Mouse (Mus musculus) right cerebral cortex, postnatal 14 days (tissue): ENCODE measurements around the gene Palm3.

Source experiments
- DNase-seq: peaks from one replicate; pipeline ENCODE4 v3.0.0; 2022

The Palm3 gene

GRCm38 (mm10) chr8:84068316-84069035 is 47.2 kb downstream of the Palm3 start:
- DNase-seq, result no peak

GRCm38 (mm10) chr8:84069169-84069568 is 47.9 kb downstream of the Palm3 start:
- no peak for DNase-seq

GRCm38 (mm10) chr8:84069750-84070149 is 48.5 kb downstream of the Palm3 start:
- no peak for DNase-seq

- no peak for DNase-seq
Measured at GRCm38 (mm10) chr8:84070241-84070640, 49.0 kb downstream of the Palm3 start.

- no peak for DNase-seq
Measured at GRCm38 (mm10) chr8:84070667-84071066, 49.4 kb downstream of the Palm3 start.

- DNase-seq, result no peak
Measured at GRCm38 (mm10) chr8:84071921-84072320, 50.6 kb downstream of the Palm3 start.

GRCm38 (mm10) chr8:84072321-84072720 is 51.0 kb downstream of the Palm3 start:
- DNase-seq, result no peak

GRCm38 (mm10) chr8:84073230-84073976 is 52.1 kb downstream of the Palm3 start:
- no peak for DNase-seq

- DNase-seq, result no peak
Measured at GRCm38 (mm10) chr8:84076412-84076811, 55.1 kb downstream of the Palm3 start.

GRCm38 (mm10) chr8:84076849-84077248 is 55.6 kb downstream of the Palm3 start:
- DNase-seq, result no peak

- no peak for DNase-seq
Measured at GRCm38 (mm10) chr8:84079206-84079605, 57.9 kb downstream of the Palm3 start.
